10 mouse cellular contexts compared by ENCODE assay signal in genomic region chr7:97386106-97386805, GRCm38 (mm10). TPM values are rescaled to one million over a fixed set of nuclear protein-coding genes. Genes with fewer than 3 reads are reported as not detected.
A peak's percentile ranks its signal among the peaks of the same experiment; 100 is the strongest.
DNase-seq lines count a peak whose midpoint lies in the region; ATAC-seq and TF ChIP-seq lines count a peak whose summit lies in the region.
"Had no signal": no experiment of that assay in that cellular context is flagged by ENCODE, and none has a peak within 500 bp of the region (broad histone marks: within the 10 kb centered on the region; RNA-seq: fewer than 3 reads in every experiment).

No protein-coding gene starts in this region.

- peaks cover 90% of the 10 kb centered on the region for H3K36me3 ChIP-seq in heart, embryonic 12.5 days
- H3K36me3 ChIP-seq in heart, postnatal 0 days (replicated peaks; ENCODE audit: control insufficient read depth, insufficient read depth, low read length), result peaks cover 82% of the 10 kb centered on the region

- H3K27ac ChIP-seq in heart, embryonic 12.5 days (ENCODE audit: poor library complexity, severe bottlenecking), result no peak overlapping the region
- peak overlapping the region; percentile 51; the same call in 1 of the 2 replicates for H3K27ac ChIP-seq in heart, postnatal 0 days (ENCODE audit: low read depth)
- H3K27ac ChIP-seq: liver, embryonic 15.5 days; neural tube, embryonic 13.5 days had no signal

- WGBS in heart, embryonic 12.5 days, result 91% methylated on average over 7 of the region's 7 CpGs
- WGBS in heart, postnatal 0 days, result 83% methylated on average over 7 of the region's 7 CpGs

- H3K27me3 ChIP-seq in heart, embryonic 12.5 days (replicated peaks), result no peaks in the 10 kb centered on the region
- H3K27me3 ChIP-seq in heart, postnatal 0 days (ENCODE audit: control insufficient read depth, insufficient read depth, low read length), result no peaks in the 10 kb centered on the region
- H3K27me3 ChIP-seq: liver, embryonic 15.5 days; neural tube, embryonic 13.5 days had no signal

- no peak overlapping the region for H3K9ac ChIP-seq in heart, embryonic 12.5 days
- no peak overlapping the region for H3K9ac ChIP-seq in heart, postnatal 0 days (replicated peaks; ENCODE audit: low read depth, low read length)
- H3K9ac ChIP-seq: liver, embryonic 15.5 days; neural tube, embryonic 13.5 days had no signal

- intact Hi-C loops in left cerebral cortex, postnatal 14 days (cut with DNase I), result loop anchor here (2.0 kb wide), 1 partner anchor 41 kb away; no protein-coding TSS in a partner anchor

- no peak for ATAC-seq in heart, embryonic 12.5 days (ENCODE audit: insufficient number of reproducible peaks, low FRiP score)
- ATAC-seq in heart, postnatal 0 days (ENCODE audit: insufficient read depth, low read depth), result peak; percentile 33; the same call in 1 of the 2 replicates
- no peak for ATAC-seq in CD4-positive, CD25-positive, alpha-beta regulatory T cell, adult 4 months

- no peaks in the 10 kb centered on the region for H3K9me3 ChIP-seq in heart, embryonic 12.5 days (replicated peaks)
- H3K9me3 ChIP-seq in heart, postnatal 0 days (replicated peaks; ENCODE audit: control insufficient read depth, low read length), result no peaks in the 10 kb centered on the region
- H3K9me3 ChIP-seq: liver, embryonic 15.5 days; neural tube, embryonic 13.5 days had no signal

- peak; percentile 96 for DNase-seq in heart, adult 11 months
- DNase-seq in right cerebral cortex, adult 18-20 months, result peak; percentile 60
- no peak for DNase-seq in right cerebral cortex, postnatal 10 days (ENCODE audit: low spot score in 2 of 2)
- no peak for DNase-seq in heart, postnatal 0 days (ENCODE audit: low spot score)
- DNase-seq in lung, postnatal 4 days, result peak; percentile 24 to 70
- DNase-seq in left cerebral cortex, postnatal 14 days (ENCODE audit: low spot score in 2 of 2), result no peak

- H3K4me1 ChIP-seq in heart, embryonic 12.5 days (replicated peaks), result no peaks in the 10 kb centered on the region
- no peaks in the 10 kb centered on the region for H3K4me1 ChIP-seq in heart, postnatal 0 days (ENCODE audit: control insufficient read depth, insufficient read depth)
- H3K4me1 ChIP-seq: liver, embryonic 15.5 days had no signal

- H3K4me2 ChIP-seq in heart, embryonic 12.5 days, result no peak overlapping the region
- no peak overlapping the region for H3K4me2 ChIP-seq in heart, postnatal 0 days (ENCODE audit: low read depth, low read length)
- H3K4me2 ChIP-seq: liver, embryonic 15.5 days; neural tube, embryonic 13.5 days had no signal

- TF ChIP-seq EP300 in heart, postnatal 0 days (IDR thresholded peaks at IDR 0.05; ENCODE audit: low read depth), result no peak

- no peak overlapping the region for H3K4me3 ChIP-seq in heart, embryonic 12.5 days
- H3K4me3 ChIP-seq in heart, postnatal 0 days (ENCODE audit: low read depth, low read length), result no peak overlapping the region
- H3K4me3 ChIP-seq: liver, embryonic 15.5 days; neural tube, embryonic 13.5 days had no signal

- no peak for TF ChIP-seq CTCF in heart, postnatal 0 days (IDR thresholded peaks at IDR 0.05; ENCODE audit: low read depth)

RNA-seq across cellular contexts. Expression of gene Ndufc2, which starts 13.5 kb away (rescaled TPM):
- polyA plus RNA-seq in heart, embryonic 12.5 days (2016; fragmentation: Nextera tagmentation; extraction: Ambion mirVana), result 580 TPM in 2 replicates
- 797 and 949 TPM in 2 replicates for total RNA-seq in heart, postnatal 0 days (2014; rRNA removed; ENCODE audit: low replicate concordance)
- 1,243 and 1,339 TPM in 2 replicates for polyA plus RNA-seq in heart, postnatal 0 days (2015; fragmentation: Nextera tagmentation; extraction: Ambion mirVana)
- 100 to 1,000 TPM; 242 to 265 TPM for total RNA-seq in left cerebral cortex, postnatal 14 days (2021)
- polyA plus RNA-seq in CD4-positive, CD25-positive, alpha-beta regulatory T cell, adult 4 months (2017; shearing (Covaris generic)), result 100 to 1,000 TPM; 159 to 178 TPM

RNA-seq across cellular contexts. Expression of gene Alg8, which starts 14.8 kb away (rescaled TPM):
- 35.0 and 38.7 TPM in 2 replicates for polyA plus RNA-seq in heart, embryonic 12.5 days (2016; fragmentation: Nextera tagmentation; extraction: Ambion mirVana)
- total RNA-seq in heart, postnatal 0 days (2014; rRNA removed; ENCODE audit: low replicate concordance), result 9.9 and 20.1 TPM in 2 replicates
- polyA plus RNA-seq in heart, postnatal 0 days (2015; fragmentation: Nextera tagmentation; extraction: Ambion mirVana), result 11.3 and 12.9 TPM in 2 replicates
- total RNA-seq in left cerebral cortex, postnatal 14 days (2021), result 10 to 100 TPM in 1 of 2 experiments, 1 to 10 TPM in 1; 8.5 to 13.0 TPM
- 10 to 100 TPM; 19.5 to 21.4 TPM for polyA plus RNA-seq in CD4-positive, CD25-positive, alpha-beta regulatory T cell, adult 4 months (2017; shearing (Covaris generic))

RNA-seq across cellular contexts. Expression of gene Thrsp, which starts 31.3 kb away (rescaled TPM):
- polyA plus RNA-seq in heart, embryonic 12.5 days (2016; fragmentation: Nextera tagmentation; extraction: Ambion mirVana), result 0.34 and 0.63 TPM in 2 replicates
- 1.0 and 1.9 TPM in 2 replicates for total RNA-seq in heart, postnatal 0 days (2014; rRNA removed; ENCODE audit: low replicate concordance)
- 3.9 and 4.3 TPM in 2 replicates for polyA plus RNA-seq in heart, postnatal 0 days (2015; fragmentation: Nextera tagmentation; extraction: Ambion mirVana)
- total RNA-seq in left cerebral cortex, postnatal 14 days (2021), result 10 to 100 TPM; 10.0 to 15.1 TPM
- under 1 TPM in 1 of 2 experiments, not detected in 1; 0.84 TPM for polyA plus RNA-seq in CD4-positive, CD25-positive, alpha-beta regulatory T cell, adult 4 months (2017; shearing (Covaris generic))

RNA-seq across cellular contexts. Expression of gene Kctd21, which starts 54.1 kb away (rescaled TPM):
- 4.0 and 4.9 TPM in 2 replicates for polyA plus RNA-seq in heart, embryonic 12.5 days (2016; fragmentation: Nextera tagmentation; extraction: Ambion mirVana)
- total RNA-seq in heart, postnatal 0 days (2014; rRNA removed; ENCODE audit: low replicate concordance), result 0.97 and 3.4 TPM in 2 replicates
- polyA plus RNA-seq in heart, postnatal 0 days (2015; fragmentation: Nextera tagmentation; extraction: Ambion mirVana), result 1.9 and 3.1 TPM in 2 replicates
- 10 to 100 TPM; 10.7 TPM for total RNA-seq in left cerebral cortex, postnatal 14 days (2021)
- 1 to 10 TPM; 1.7 to 3.1 TPM for polyA plus RNA-seq in CD4-positive, CD25-positive, alpha-beta regulatory T cell, adult 4 months (2017; shearing (Covaris generic))

RNA-seq across cellular contexts. Expression of gene Usp35, which starts 54.4 kb away (rescaled TPM):
- polyA plus RNA-seq in heart, embryonic 12.5 days (2016; fragmentation: Nextera tagmentation; extraction: Ambion mirVana), result 1.4 and 1.8 TPM in 2 replicates
- 1.8 and 5.6 TPM in 2 replicates for total RNA-seq in heart, postnatal 0 days (2014; rRNA removed; ENCODE audit: low replicate concordance)
- 0.30 and 0.36 TPM in 2 replicates for polyA plus RNA-seq in heart, postnatal 0 days (2015; fragmentation: Nextera tagmentation; extraction: Ambion mirVana)
- 10 to 100 TPM; 12.2 to 13.5 TPM for total RNA-seq in left cerebral cortex, postnatal 14 days (2021)
- polyA plus RNA-seq in CD4-positive, CD25-positive, alpha-beta regulatory T cell, adult 4 months (2017; shearing (Covaris generic)), result 1 to 10 TPM; 1.4 to 2.7 TPM

Comparison
In these comparisons a context has a peak if more than half of its experiments do, and no peak if none do; other contexts are left out.
1. DNase-seq: peak in heart, adult 11 months (single experiment), right cerebral cortex, adult 18-20 months (single experiment) and lung, postnatal 4 days (2 of 2); none in right cerebral cortex, postnatal 10 days (0 of 2), heart, postnatal 0 days (single experiment) and left cerebral cortex, postnatal 14 days (0 of 2).